Mouse (Mus musculus) MEL (cell line): ENCODE measurements around the gene Limk2. TPM values are rescaled to one million over a fixed set of nuclear protein-coding genes. Genes with fewer than 3 reads are reported as not detected.

ENCODE experiments used
- DNase-seq: peaks from one replicate; pipeline ENCODE4 v3.0.0; 2011; ENCODE audit warnings: low read depth, low spot score
- H3K27ac ChIP-seq: 2 replicates; pipeline ENCODE4 v1.5.1; 2012; ENCODE audit warnings: low read depth, mild to moderate bottlenecking, control low read depth, low read length, moderate library complexity; ENCODE audit not compliant: control insufficient read depth
- H3K27me3 ChIP-seq, 2 experiments: fragments of 150-350 bp in 1 of 2; sonication (generic) in 1 of 2; 2 replicates each; pipeline ENCODE4 v1.6.1; 2012; ENCODE audit warnings: low read length in 2 of 2, mild to moderate bottlenecking in 2 of 2, improper control_type of control experiment in 1 of 2, moderate library complexity in 1 of 2; ENCODE audit not compliant: insufficient read depth in 2 of 2, control insufficient read depth in 1 of 2
- H3K36me3 ChIP-seq, 2 experiments: 2 replicates each; pipeline ENCODE4 v1.6.1; 2012 to 2014; ENCODE audit warnings: low read length in 2 of 2, improper control_type of control experiment in 1 of 2, inconsistent platforms in 1 of 2, mild to moderate bottlenecking in 1 of 2; ENCODE audit not compliant: insufficient read depth in 2 of 2, control insufficient read depth in 1 of 2
- H3K4me1 ChIP-seq, 2 experiments: fragments of 150-350 bp in 1 of 2; sonication (generic) in 1 of 2; 2 replicates each; pipeline ENCODE4 v1.6.1; 2012; ENCODE audit warnings: low read length in 2 of 2, improper control_type of control experiment in 1 of 2, mild to moderate bottlenecking in 1 of 2; ENCODE audit not compliant: insufficient read depth in 2 of 2, control insufficient read depth in 1 of 2
- H3K4me3 ChIP-seq, 2 experiments: fragments of 150-350 bp in 1 of 2; sonication (generic) in 1 of 2; 2 replicates each; pipeline ENCODE4 v1.5.1; 2012; ENCODE audit warnings: low read depth in 2 of 2, low read length in 2 of 2, mild to moderate bottlenecking in 2 of 2, moderate library complexity in 2 of 2, control low read depth in 1 of 2, improper control_type of control experiment in 1 of 2; ENCODE audit not compliant: control insufficient read depth in 1 of 2, insufficient read depth in 1 of 2
- H3K79me2 ChIP-seq: 2 replicates; pipeline ENCODE4 v1.6.1; 2012; ENCODE audit warnings: mild to moderate bottlenecking, low read length, moderate library complexity; ENCODE audit not compliant: control insufficient read depth, poor library complexity, insufficient read depth
- H3K9ac ChIP-seq: 2 replicates; pipeline ENCODE4 v1.6.1; 2012; ENCODE audit warnings: low read depth, mild to moderate bottlenecking, control low read depth, low read length, moderate library complexity; ENCODE audit not compliant: control insufficient read depth, poor library complexity, severe bottlenecking
- H3K9me3 ChIP-seq: fragments of 150-350 bp; sonication (generic); replicated peaks from 2 replicates; pipeline ENCODE4 v1.6.1; 2012; ENCODE audit warnings: mild to moderate bottlenecking, low read length, improper control_type of control experiment, moderate library complexity; ENCODE audit not compliant: insufficient read depth
- BHLHE40 ChIP-seq: IDR thresholded peaks from 2 replicates; pipeline ENCODE4 v1.6.1; 2012; ENCODE audit warnings: low read depth, mild to moderate bottlenecking, inconsistent platforms, low read length, improper control_type of control experiment, borderline replicate concordance
- CTCF ChIP-seq, 3 experiments: IDR thresholded peaks in 2 of 3; conservative IDR thresholded peaks in 1 of 3; 2 replicates each; pipeline ENCODE4 v1.5.1; 2011 to 2012; ENCODE audit warnings: low read length in 3 of 3, low read depth in 2 of 3, mild to moderate bottlenecking in 2 of 3, improper control_type of control experiment in 1 of 3, inconsistent platforms in 1 of 3, mixed read lengths in 1 of 3, moderate library complexity in 1 of 3; ENCODE audit not compliant: control insufficient read depth in 1 of 3, insufficient read depth in 1 of 3, poor library complexity in 1 of 3, severe bottlenecking in 1 of 3
- EP300 ChIP-seq, 2 experiments: IDR thresholded peaks; 2 replicates each; pipeline ENCODE4 v1.6.1; 2011; ENCODE audit warnings: improper control_type of control experiment in 2 of 2, low read length in 2 of 2, low read depth in 1 of 2, mild to moderate bottlenecking in 1 of 2
- ETS1 ChIP-seq: IDR thresholded peaks from 2 replicates; pipeline ENCODE4 v1.6.1; 2012; ENCODE audit warnings: low read depth, mild to moderate bottlenecking, inconsistent platforms, low read length, improper control_type of control experiment, moderate library complexity
- GABPA ChIP-seq: IDR thresholded peaks from 2 replicates; pipeline ENCODE4 v1.6.1; 2012; ENCODE audit warnings: low read depth, mild to moderate bottlenecking, inconsistent platforms, low read length, improper control_type of control experiment, moderate library complexity
- GATA1 ChIP-seq: IDR thresholded peaks from 2 replicates; pipeline ENCODE4 v1.6.1; 2011; ENCODE audit warnings: low read depth, low read length, improper control_type of control experiment
- HCFC1 ChIP-seq: IDR thresholded peaks from 2 replicates; pipeline ENCODE4 v1.6.1; 2012; ENCODE audit warnings: low read depth, mild to moderate bottlenecking, inconsistent platforms, low read length, improper control_type of control experiment, moderate library complexity
- MAFK ChIP-seq: IDR thresholded peaks from 2 replicates; pipeline ENCODE4 v1.6.1; 2011; ENCODE audit warnings: low read depth, mild to moderate bottlenecking, low read length, improper control_type of control experiment, borderline replicate concordance
- MAZ ChIP-seq: IDR thresholded peaks from 2 replicates; pipeline ENCODE4 v1.6.1; 2012; ENCODE audit warnings: low read depth, mild to moderate bottlenecking, inconsistent platforms, low read length, improper control_type of control experiment
- MYB ChIP-seq: IDR thresholded peaks from 2 replicates; pipeline ENCODE4 v1.6.1; 2011; ENCODE audit warnings: mild to moderate bottlenecking, low read depth, low read length, improper control_type of control experiment
- POLR2A ChIP-seq, 2 experiments: IDR thresholded peaks; 2 replicates each; pipeline ENCODE4 v1.6.1; 2011 to 2012; ENCODE audit warnings: low read length in 2 of 2, mild to moderate bottlenecking in 2 of 2, control low read depth in 1 of 2, improper control_type of control experiment in 1 of 2, low read depth in 1 of 2, moderate library complexity in 1 of 2; ENCODE audit not compliant: control insufficient read depth in 1 of 2, insufficient read depth in 1 of 2, poor library complexity in 1 of 2
- POLR2AphosphoS2 ChIP-seq: IDR thresholded peaks from 2 replicates; pipeline ENCODE4 v1.6.1; 2011; ENCODE audit warnings: low read length, improper control_type of control experiment
- RCOR1 ChIP-seq: IDR thresholded peaks from 2 replicates; pipeline ENCODE4 v1.6.1; 2012; ENCODE audit warnings: low read depth, mild to moderate bottlenecking, inconsistent platforms, low read length, improper control_type of control experiment
- SMC3 ChIP-seq: IDR thresholded peaks from 2 replicates; pipeline ENCODE4 v1.6.1; 2011; ENCODE audit warnings: low read depth, low read length, improper control_type of control experiment
- TAL1 ChIP-seq: IDR thresholded peaks from 2 replicates; pipeline ENCODE4 v1.6.1; 2012; ENCODE audit warnings: mild to moderate bottlenecking, inconsistent platforms, low read length, moderate library complexity, mixed read lengths
- TCF12 ChIP-seq: IDR thresholded peaks from 2 replicates; pipeline ENCODE4 v1.6.1; 2014; ENCODE audit warnings: low read depth, mild to moderate bottlenecking, inconsistent platforms, low read length, improper control_type of control experiment, moderate library complexity
- USF2 ChIP-seq, 2 experiments: IDR thresholded peaks; 2 replicates each; pipeline ENCODE4 v1.6.1; 2011 to 2012; ENCODE audit warnings: improper control_type of control experiment in 2 of 2, low read length in 2 of 2, borderline replicate concordance in 1 of 2, inconsistent platforms in 1 of 2, low read depth in 1 of 2, mild to moderate bottlenecking in 1 of 2; ENCODE audit not compliant: insufficient read depth in 1 of 2
- ZC3H11A ChIP-seq: IDR thresholded peaks from 2 replicates; pipeline ENCODE4 v1.6.1; 2012; ENCODE audit warnings: low read depth, mild to moderate bottlenecking, inconsistent platforms, low read length, improper control_type of control experiment
- polyA plus RNA-seq, 2 experiments: library from polyadenylated mRNA; stranded (reverse) in 1 of 2; unstranded in 1 of 2; fragments of >175 nt in 1 of 2; fragments of >200 nt in 1 of 2; gene quantifications; 2 replicates each; pipeline versions ENCODE4 v1.2.1 to v1.2.4; 2012; ENCODE audit warnings: low replicate concordance in 2 of 2, low read depth in 1 of 2; ENCODE audit not compliant: insufficient read length in 2 of 2, insufficient read depth in 1 of 2, missing spikeins in 1 of 2
- total RNA-seq: library from RNA; depleted of rRNA; stranded (reverse); fragments of 300-350 nt; gene quantifications from 2 replicates; pipeline ENCODE4 v1.2.3, GENCODE M21; 2012

The Limk2 gene
- total and polyA plus RNA-seq, 3 experiments: 19.6 to 29.1 TPM; not detected in 1

GRCm38 (mm10) chr11:3298813-3299185 is 110.2 kb downstream of the Limk2 start:
- H3K4me3 ChIP-seq: no peak overlapping the region
- TF ChIP-seq HCFC1: no peak
- TF ChIP-seq MAFK: no peak
- TF ChIP-seq BHLHE40: no peak
- no peak for TF ChIP-seq RCOR1
- no peak for TF ChIP-seq USF2 (IDR thresholded peaks at IDR 0.05; ENCODE audit: borderline replicate concordance in 1 of 2, insufficient read depth in 1 of 2, low read depth in 1 of 2, low read length in 2 of 2)
- no peak for TF ChIP-seq GABPA
- TF ChIP-seq POLR2AphosphoS2: no peak
- TF ChIP-seq MAZ: no peak
- TF ChIP-seq EP300 (IDR thresholded peaks at IDR 0.05; ENCODE audit: low read depth in 1 of 2, low read length in 2 of 2): no peak
- TF ChIP-seq GATA1: no peak
- no peak for TF ChIP-seq MYB
- TF ChIP-seq SMC3: no peak
- no peak for TF ChIP-seq POLR2A (IDR thresholded peaks at IDR 0.05; ENCODE audit: control insufficient read depth in 1 of 2, insufficient read depth in 1 of 2, low read depth in 1 of 2, low read length in 2 of 2, poor library complexity in 1 of 2)
- TF ChIP-seq ZC3H11A: no peak
- TF ChIP-seq CTCF (IDR thresholded peaks at IDR 0.05 in 2 of 3, conservative IDR thresholded peaks at IDR 0.05 in 1 of 3; ENCODE audit: control insufficient read depth in 1 of 3, insufficient read depth in 1 of 3, low read depth in 2 of 3, low read length in 3 of 3, poor library complexity in 1 of 3, severe bottlenecking in 1 of 3): no peak
- no peak for TF ChIP-seq TCF12
- H3K27ac ChIP-seq: no peak overlapping the region
- H3K36me3 ChIP-seq: peaks cover 7 to 40% of the 10 kb centered on the region in 2 experiments
- no peak overlapping the region for H3K9ac ChIP-seq
- peaks cover 0 to 9% of the 10 kb centered on the region in 2 experiments; a peak in 2 of 4 replicates for H3K4me1 ChIP-seq
- no peaks in the 10 kb centered on the region for H3K9me3 ChIP-seq
- H3K79me2 ChIP-seq: peaks cover 11% of the 10 kb centered on the region
- no peaks in the 10 kb centered on the region for H3K27me3 ChIP-seq
- no peak for DNase-seq

- Histone ChIP-seq H3K9ac (no peak overlapping the region), H3K4me1 (peaks cover 0 to 15% of the 10 kb centered on the region in 2 experiments; a peak in 2 of 4 replicates), H3K27ac (no peak overlapping the region), H3K27me3 (no peaks in the 10 kb centered on the region), H3K79me2 (peaks cover 17% of the 10 kb centered on the region), H3K36me3 (peaks cover 12 to 37% of the 10 kb centered on the region in 2 experiments), H3K9me3 (no peaks in the 10 kb centered on the region), H3K4me3 (no peak overlapping the region)
- TF ChIP-seq TAL1 (peak; percentile 17; the same call in 1 of the 2 replicates), ETS1 (no peak)
- no peak for DNase-seq
These were observed 110.8 kb downstream of the Limk2 start for GRCm38 (mm10) chr11:3297871-3298812.
